Mouse (Mus musculus) embryonic facial prominence, embryonic 13.5 days (tissue): Measurements from ENCODE around the gene Naa15. TPM values are rescaled to one million over a fixed set of nuclear protein-coding genes. Genes with fewer than 3 reads are reported as not detected.
"Not testable (repeated sequence)": the region's sequence is repeated elsewhere in the genome, so short reads cannot be mapped to it uniquely, and the experiment has no call there.

Experiments used
- ATAC-seq: fragments of 200-750 bp; cut with Nextera tagmentation; 2 replicates; pipeline ENCODE4 v1.8.0; 2017; ENCODE audit warnings: low read depth; ENCODE audit not compliant: insufficient number of reproducible peaks, insufficient read depth, low FRiP score, low TSS enrichment
- H3K27ac ChIP-seq: fragments of 300-500 bp; sonication (generic); 2 replicates; pipeline ENCODE4 v1.5.1; 2015; ENCODE audit warnings: moderate library complexity, mild to moderate bottlenecking, inconsistent platforms
- H3K27me3 ChIP-seq: fragments of 300-500 bp; sonication (generic); 2 replicates; pipeline ENCODE4 v1.6.1; 2015; ENCODE audit warnings: mild to moderate bottlenecking, inconsistent platforms
- H3K36me3 ChIP-seq: fragments of 300-500 bp; sonication (generic); 2 replicates; pipeline ENCODE4 v1.6.1; 2015; ENCODE audit warnings: mild to moderate bottlenecking, inconsistent platforms
- H3K4me1 ChIP-seq: fragments of 300-500 bp; sonication (generic); 2 replicates; pipeline ENCODE4 v1.6.1; 2015; ENCODE audit warnings: inconsistent platforms
- H3K4me2 ChIP-seq: fragments of 300-500 bp; sonication (generic); 2 replicates; pipeline ENCODE4 v1.6.1; 2015; ENCODE audit warnings: moderate library complexity, mild to moderate bottlenecking, inconsistent platforms
- H3K4me3 ChIP-seq: fragments of 300-500 bp; sonication (generic); 2 replicates; pipeline ENCODE4 v1.5.1; 2015; ENCODE audit warnings: mild to moderate bottlenecking, inconsistent platforms
- H3K9ac ChIP-seq: fragments of 300-500 bp; sonication (generic); 2 replicates; pipeline ENCODE4 v1.6.1; 2015; ENCODE audit warnings: mild to moderate bottlenecking, inconsistent platforms
- H3K9me3 ChIP-seq: fragments of 300-500 bp; sonication (generic); 2 replicates; pipeline ENCODE4 v1.6.1; 2016; ENCODE audit warnings: inconsistent platforms
- whole genome bisulfite sequencing: fragments of 180-500 bp; shearing (Covaris S2); methylation state at CpG from one replicate; pipeline ENCODE4 v1.1.7; 2015; ENCODE audit warnings: mixed read lengths; 5-methylcytosine and 5-hydroxymethylcytosine counted together
- polyA plus RNA-seq: library from polyadenylated mRNA; unstranded; fragments of >200 nt; fragmentation: Nextera tagmentation; extraction: Ambion mirVana; gene quantifications from 2 replicates; pipeline ENCODE4 v1.2.1, GENCODE M21; 2015

Gene Naa15
- polyA plus RNA-seq, 1 experiment from 2014 or later, result 61.9 TPM

DNA sequence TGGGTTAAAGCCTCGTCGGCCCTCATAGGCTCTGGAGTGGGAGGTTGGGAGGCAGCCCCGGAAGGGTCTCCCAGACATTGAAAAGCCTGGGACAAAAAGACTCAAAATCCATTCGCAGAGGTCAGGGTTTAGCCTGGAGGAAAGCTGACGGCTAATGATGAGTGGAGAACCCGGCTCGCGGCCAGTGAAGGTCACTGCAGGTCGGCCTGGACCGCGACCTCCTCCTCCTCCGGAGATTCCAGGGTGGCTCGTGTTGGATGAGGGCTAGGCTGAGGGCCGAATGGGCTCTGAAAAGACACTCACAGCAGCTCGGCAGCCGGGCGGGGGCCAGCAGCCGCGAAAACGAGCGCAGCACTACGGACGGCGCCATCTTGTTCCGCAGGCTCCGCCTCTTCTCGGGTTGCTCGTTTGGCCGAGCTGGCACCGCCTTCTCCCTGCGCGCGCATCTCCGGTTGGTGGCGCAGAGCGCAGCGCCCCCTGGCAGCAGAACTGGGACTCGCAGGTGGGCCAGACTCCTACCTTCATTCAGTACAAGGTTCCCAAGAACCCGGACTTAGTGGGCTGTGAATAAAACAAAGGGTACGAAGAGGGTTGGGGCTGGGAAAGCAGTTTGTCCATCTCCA is 6.3 kb upstream of the Naa15 start, which contains the start of gene Ndufc1:
TSS of gene Ndufc1 (minus strand) at position 428 of the 623 bp plus-strand sequence.
- WGBS, result under 1% methylated on average over 40 of the region's 40 CpGs
- peak within 1 kb of the TSS; percentile 62 for H3K4me2 ChIP-seq
- peak within 1 kb of the TSS; percentile 85 for H3K4me3 ChIP-seq
- peaks cover 14% of the 10 kb centered on the region for H3K4me1 ChIP-seq
- peaks cover 26% of the 10 kb centered on the region for H3K36me3 ChIP-seq
- H3K27me3 ChIP-seq, result no peaks in the 10 kb centered on the region
- peak within 1 kb of the TSS; percentile 94 for H3K9ac ChIP-seq
- H3K27ac ChIP-seq, result peak within 1 kb of the TSS; percentile 97
- ATAC-seq, result peak; percentile 89
- H3K9me3 ChIP-seq, result no peaks in the 10 kb centered on the region

DNA sequence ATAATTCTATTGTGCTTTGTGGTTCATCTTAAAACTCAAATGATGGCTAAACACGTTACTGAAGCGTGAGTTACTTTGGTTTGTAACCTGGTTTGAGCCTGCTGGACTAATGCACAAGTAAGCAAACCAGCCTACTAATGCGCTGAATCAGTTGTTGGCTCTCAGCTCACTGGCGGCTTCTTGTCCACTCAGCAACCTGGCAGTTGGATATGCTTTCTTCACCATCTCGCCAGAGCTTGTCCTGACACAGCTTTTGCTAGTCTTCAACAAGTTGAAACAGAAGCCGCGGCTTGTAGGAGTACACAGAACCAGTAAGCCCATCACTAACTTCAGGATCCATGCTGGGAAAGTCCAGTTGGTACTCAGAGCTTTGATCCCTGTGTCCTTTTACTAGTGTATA is 2.5 kb upstream of the Naa15 start:
- no peak overlapping the region for H3K4me2 ChIP-seq
- WGBS, result 86% methylated on average over 7 of the region's 7 CpGs

DNA sequence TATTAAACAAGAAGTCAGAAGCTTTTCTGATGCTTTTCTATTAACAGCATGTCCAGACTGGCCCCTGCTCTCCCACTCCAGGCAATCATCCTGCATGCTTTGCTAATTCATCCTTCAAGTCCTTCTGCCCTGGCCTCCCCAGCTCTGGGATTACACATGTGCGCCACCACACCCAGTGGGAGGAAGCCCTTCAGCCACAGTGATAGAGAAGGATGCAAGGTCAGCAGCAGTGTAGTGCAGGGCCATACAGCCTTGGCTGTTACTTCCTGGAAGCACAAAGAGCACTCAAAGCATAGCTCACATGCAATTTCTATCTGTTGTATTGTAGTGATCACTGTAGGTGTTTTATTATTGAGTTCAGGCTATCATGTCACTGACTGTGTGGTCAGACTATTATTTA is 1.7 kb upstream of the Naa15 start:
- H3K36me3 ChIP-seq, result no peaks in the 10 kb centered on the region
- H3K4me1 ChIP-seq, result peaks cover 20% of the 10 kb centered on the region
- H3K9ac ChIP-seq, result no peak overlapping the region
- ATAC-seq, result no peak
- WGBS, result 83% methylated on average over 1 of the region's 1 CpGs
- H3K9me3 ChIP-seq, result no peaks in the 10 kb centered on the region
- H3K4me2 ChIP-seq, result no peak overlapping the region
- no peak overlapping the region for H3K4me3 ChIP-seq
- no peak overlapping the region for H3K27ac ChIP-seq
- no peaks in the 10 kb centered on the region for H3K27me3 ChIP-seq

More for the DNA sequence above, 2.5 kb upstream of the Naa15 start:
- ATAC-seq, result no peak
- no peaks in the 10 kb centered on the region for H3K36me3 ChIP-seq
- peaks cover 20% of the 10 kb centered on the region for H3K4me1 ChIP-seq
- no peak overlapping the region for H3K27ac ChIP-seq
- no peak overlapping the region for H3K9ac ChIP-seq
- no peaks in the 10 kb centered on the region for H3K27me3 ChIP-seq
- H3K4me3 ChIP-seq, result no peak overlapping the region
- H3K9me3 ChIP-seq, result no peaks in the 10 kb centered on the region

GRCm38 (mm10) chr3:51416073-51416363 is 1.1 kb downstream of the Naa15 start:
- no peak for ATAC-seq

DNA sequence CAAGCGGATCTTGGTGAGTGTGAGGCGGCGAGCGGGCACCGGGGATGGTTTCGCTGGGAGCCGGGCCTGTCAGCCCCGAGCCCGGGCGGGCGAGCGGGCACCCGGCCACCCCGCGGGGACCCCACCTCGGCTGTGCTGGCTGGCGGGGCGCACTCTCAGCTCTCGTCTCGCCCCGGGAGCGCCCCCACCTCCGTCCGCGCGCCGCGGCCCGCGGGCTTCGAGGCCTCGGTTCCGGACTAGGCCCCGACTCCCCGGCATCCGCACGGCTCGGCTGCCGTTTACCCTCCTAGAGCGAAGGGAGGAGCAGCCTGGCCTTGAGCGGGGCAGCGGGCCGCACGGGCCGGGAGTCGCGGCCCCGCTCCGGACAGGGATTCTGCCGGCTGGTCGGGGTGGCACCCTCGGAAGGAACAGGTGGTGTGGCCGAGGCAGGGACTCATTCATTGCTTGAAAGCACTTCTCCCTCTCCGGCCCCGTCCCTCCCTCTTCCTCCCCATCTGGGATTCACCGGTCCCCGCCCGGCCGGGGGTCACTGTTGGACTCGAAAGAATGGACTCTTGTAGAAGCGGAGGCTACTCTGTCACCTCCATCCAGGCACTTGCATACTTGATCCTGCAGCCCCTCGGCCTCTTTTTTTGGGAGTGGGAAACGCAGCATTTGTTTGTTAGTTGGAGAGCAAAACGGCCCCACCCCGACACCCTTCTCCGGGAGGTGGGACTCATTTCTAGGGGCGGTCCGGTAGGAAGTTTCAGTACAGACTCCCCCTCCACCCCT is 1.6 kb downstream of the Naa15 start:
- Histone ChIP-seq H3K4me3 (peak overlapping the region; percentile 97), H3K27ac (peak overlapping the region; percentile 95), H3K9ac (peak overlapping the region; percentile 99), H3K4me1 (peaks cover 21% of the 10 kb centered on the region), H3K4me2 (peak overlapping the region; percentile 80), H3K9me3 (no peaks in the 10 kb centered on the region), H3K36me3 (no peaks in the 10 kb centered on the region), H3K27me3 (no peaks in the 10 kb centered on the region)
- WGBS, result under 1% methylated on average over 66 of the region's 68 CpGs
- ATAC-seq, result 0 out of 2 replicates have a peak, but pooled peaks have one; percentile 23

More at GRCm38 (mm10) chr3:51416073-51416363, 1.1 kb downstream of the Naa15 start:
- Histone ChIP-seq H3K4me1 (peaks cover 21% of the 10 kb centered on the region), H3K36me3 (no peaks in the 10 kb centered on the region), H3K27ac (peak overlapping the region; percentile 95), H3K27me3 (no peaks in the 10 kb centered on the region), H3K4me2 (peak overlapping the region; percentile 80), H3K4me3 (peak overlapping the region; percentile 97), H3K9me3 (no peaks in the 10 kb centered on the region), H3K9ac (peak overlapping the region; percentile 99)
- WGBS, result 1% methylated on average over 29 of the region's 30 CpGs

DNA sequence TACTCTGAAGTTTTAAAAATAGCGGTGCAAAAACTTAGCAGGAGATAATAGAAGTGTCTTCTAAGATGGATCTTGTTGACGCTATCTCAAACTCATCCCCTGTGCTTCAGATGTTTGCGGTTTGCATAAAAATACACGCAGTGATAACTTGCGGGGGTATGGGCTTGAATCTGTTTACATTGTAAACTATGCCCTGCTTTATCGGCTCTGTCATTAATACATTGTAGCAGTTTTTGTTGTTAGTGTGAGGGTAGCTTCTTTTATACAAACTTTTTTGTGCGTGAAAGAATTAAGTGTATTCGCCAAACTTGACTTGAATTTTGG is 2.1 kb downstream of the Naa15 start:
- Histone ChIP-seq H3K9ac (peak overlapping the region; percentile 99), H3K27me3 (no peaks in the 10 kb centered on the region), H3K4me3 (peak overlapping the region; percentile 97), H3K9me3 (no peaks in the 10 kb centered on the region), H3K27ac (peak overlapping the region; percentile 95; the same call in 1 of the 2 replicates), H3K4me2 (peak overlapping the region; percentile 80), H3K4me1 (peaks cover 24% of the 10 kb centered on the region), H3K36me3 (0 out of 2 replicates have a peak, but pooled peaks cover 4% of the 10 kb centered on the region)
- no peak for ATAC-seq
- WGBS, result 7% methylated on average over 8 of the region's 8 CpGs

GRCm38 (mm10) chr3:51417485-51417884 is 2.5 kb downstream of the Naa15 start:
- Histone ChIP-seq H3K27ac (no peak overlapping the region), H3K9me3 (no peaks in the 10 kb centered on the region), H3K27me3 (no peaks in the 10 kb centered on the region), H3K9ac (no peak overlapping the region), H3K36me3 (0 out of 2 replicates have a peak, but pooled peaks cover 4% of the 10 kb centered on the region), H3K4me1 (peaks cover 24% of the 10 kb centered on the region), H3K4me3 (peak overlapping the region; percentile 97), H3K4me2 (peak overlapping the region; percentile 80)
- 49% methylated on average over 2 of the region's 2 CpGs for WGBS
- no peak for ATAC-seq

- Histone ChIP-seq H3K4me3 (peak overlapping the region; percentile 97; the same call in 1 of the 2 replicates), H3K36me3 (0 out of 2 replicates have a peak, but pooled peaks cover 4% of the 10 kb centered on the region), H3K4me2 (peak overlapping the region; percentile 80), H3K9me3 (no peaks in the 10 kb centered on the region), H3K27me3 (no peaks in the 10 kb centered on the region), H3K4me1 (peaks cover 24% of the 10 kb centered on the region), H3K27ac (no peak overlapping the region), H3K9ac (peak overlapping the region; percentile 32)
- ATAC-seq, result no peak
- WGBS, result 71% methylated on average over 2 of the region's 2 CpGs
These were observed 3.0 kb downstream of the Naa15 start for GRCm38 (mm10) chr3:51417966-51418365.

DNA sequence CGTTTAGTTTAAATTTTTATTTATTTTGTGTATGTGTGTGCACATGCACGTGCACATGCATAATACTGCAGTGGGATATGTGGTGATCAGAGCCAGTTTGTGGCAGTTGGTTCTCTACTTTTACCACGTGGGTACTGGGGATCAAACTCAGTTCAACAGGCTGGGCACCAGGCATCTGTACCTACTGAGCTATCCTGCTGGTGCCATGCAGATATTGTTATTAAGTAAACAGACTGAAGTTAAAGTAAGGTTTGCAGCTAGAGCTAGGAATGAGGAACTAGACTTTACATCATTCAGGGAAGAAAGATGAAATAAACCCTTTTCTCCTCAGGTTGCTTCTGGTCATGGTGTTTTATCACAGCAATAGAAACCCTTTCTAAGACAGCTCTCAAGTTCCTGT is 7.0 kb downstream of the Naa15 start:
- 79% methylated on average over 3 of the region's 3 CpGs for WGBS
- Histone ChIP-seq H3K9ac (no peak overlapping the region), H3K36me3 (0 out of 2 replicates have a peak, but pooled peaks cover 4% of the 10 kb centered on the region), H3K9me3 (no peaks in the 10 kb centered on the region), H3K27me3 (no peaks in the 10 kb centered on the region), H3K27ac (no peak overlapping the region), H3K4me2 (no peak overlapping the region), H3K4me1 (peaks cover 16% of the 10 kb centered on the region), H3K4me3 (no peak overlapping the region)
- no peak for ATAC-seq

DNA sequence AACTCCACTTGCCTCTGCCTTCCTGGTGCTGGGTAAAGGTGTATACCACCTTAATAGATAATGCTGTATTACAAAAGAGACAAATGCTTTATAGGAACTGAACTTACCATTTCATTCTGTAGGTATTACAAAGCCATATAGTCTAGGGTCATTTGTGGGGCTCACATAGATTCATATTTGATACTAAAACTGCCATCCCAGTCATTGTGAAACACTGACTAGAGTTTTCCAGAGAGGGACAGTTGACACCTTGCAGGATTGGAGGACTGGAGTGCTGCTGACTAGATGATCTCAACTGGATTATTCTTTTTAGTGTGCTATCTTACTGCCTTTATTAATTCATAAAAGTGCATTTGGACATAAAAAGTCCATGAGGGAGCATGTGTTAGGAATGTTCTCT is 10.4 kb downstream of the Naa15 start:
- 0 out of 2 replicates have a peak, but pooled peaks cover 3% of the 10 kb centered on the region for H3K4me1 ChIP-seq
- H3K4me2 ChIP-seq, result no peak overlapping the region
- H3K36me3 ChIP-seq, result 0 out of 2 replicates have a peak, but pooled peaks cover 4% of the 10 kb centered on the region
- no peak overlapping the region for H3K9ac ChIP-seq
- H3K27me3 ChIP-seq, result no peaks in the 10 kb centered on the region
- ATAC-seq, result no peak
- H3K27ac ChIP-seq, result no peak overlapping the region
- H3K9me3 ChIP-seq, result no peaks in the 10 kb centered on the region
- H3K4me3 ChIP-seq, result no peak overlapping the region

- H3K9ac ChIP-seq, H3K27me3 ChIP-seq, H3K4me2 ChIP-seq, H3K27ac ChIP-seq, H3K4me3 ChIP-seq, H3K9me3 ChIP-seq, ATAC-seq, H3K4me1 ChIP-seq: not testable (repeated sequence)
- 85% methylated on average over 5 of the region's 5 CpGs for WGBS
- H3K36me3 ChIP-seq, result peaks cover 11% of the 10 kb centered on the region; the same call in 1 of the 2 replicates
These were observed 19.4 kb downstream of the Naa15 start for GRCm38 (mm10) chr3:51434364-51434763.
